Mouse (Mus musculus) retina, adult 2 months (tissue): Measurements from ENCODE around the gene Rbbp8nl.
A peak's percentile ranks its signal among the peaks of the same experiment; 100 is the strongest.

ENCODE experiments used
- DNase-seq: peaks from one replicate; pipeline ENCODE4 v3.0.0-alpha.2; 2012; ENCODE audit warnings: low read depth, low spot score

Gene Rbbp8nl

GRCm38 (mm10) chr2:180257963-180258865 lies 31.5 kb downstream of the Rbbp8nl start:
- DNase-seq = no peak

- peak; percentile 99 for DNase-seq
These were observed 32.6 kb downstream of the Rbbp8nl start, which contains the start of gene Rps21 for GRCm38 (mm10) chr2:180257001-180257521. Rps21 (plus strand) TSS chr2:180257377.

- DNase-seq = no peak
These were observed 33.2 kb downstream of the Rbbp8nl start for GRCm38 (mm10) chr2:180256296-180257000.

GRCm38 (mm10) chr2:180255701-180256100 lies 34.0 kb downstream of the Rbbp8nl start:
- DNase-seq = no peak

- DNase-seq = no peak
These were observed 35.1 kb downstream of the Rbbp8nl start for GRCm38 (mm10) chr2:180254436-180255209.

DNA sequence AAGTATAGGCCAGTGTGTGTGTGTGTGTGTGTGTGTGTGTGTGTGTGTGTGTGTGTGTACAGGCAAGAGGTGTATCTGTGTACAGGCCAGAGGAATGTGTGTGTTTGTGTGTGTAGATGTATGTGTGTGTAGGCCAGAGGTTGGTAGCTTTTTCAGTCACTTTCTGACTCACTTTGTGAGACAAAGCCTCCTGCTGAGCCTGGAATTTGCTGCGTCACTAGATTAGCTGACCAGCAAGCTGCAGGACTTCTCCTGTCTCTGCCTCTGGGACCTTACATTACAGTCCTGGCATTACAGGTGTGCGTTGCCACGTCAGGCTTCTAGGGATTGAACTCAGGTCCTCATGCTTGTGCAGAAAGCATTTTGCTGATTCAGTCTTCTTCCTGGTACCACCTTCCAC lies 37.8 kb downstream of the Rbbp8nl start:
- DNase-seq = no peak

GRCm38 (mm10) chr2:180250930-180251611 lies 38.6 kb downstream of the Rbbp8nl start:
- DNase-seq = peak; percentile 78

DNA sequence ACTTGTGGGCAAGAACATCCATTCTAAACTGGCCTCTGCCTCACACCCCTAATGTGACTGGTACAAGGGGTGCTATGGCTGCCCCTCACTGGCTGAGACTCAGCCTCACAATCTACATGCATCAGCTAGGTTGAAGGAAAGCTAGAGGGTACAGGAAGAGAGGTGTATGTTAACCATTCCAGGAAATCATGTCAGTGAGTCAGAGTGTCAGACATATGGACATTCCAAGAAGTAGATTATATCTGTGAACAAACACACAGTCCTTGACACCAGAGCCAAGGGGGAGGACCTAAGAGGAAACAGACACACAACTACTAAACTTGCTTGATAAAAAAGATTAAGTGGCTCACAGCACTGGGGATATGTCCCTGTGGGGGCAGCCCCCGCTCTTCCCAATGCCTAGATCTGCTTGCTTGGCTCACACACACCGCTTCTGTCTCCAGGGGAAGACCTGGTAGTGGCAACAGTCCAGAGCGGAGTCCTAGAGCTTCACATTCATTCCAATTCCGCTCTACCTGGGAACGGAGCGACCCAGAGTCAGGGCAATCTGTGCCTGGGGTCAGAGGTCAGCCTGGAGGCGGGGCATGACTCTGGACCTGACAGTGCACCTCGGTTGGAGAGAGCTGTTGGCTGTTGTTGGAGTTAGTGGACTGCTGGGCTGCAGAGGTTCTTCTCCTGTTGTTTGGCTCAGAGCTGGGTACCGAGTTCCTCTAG lies 40.6 kb downstream of the Rbbp8nl start:
- DNase-seq = no peak

DNA sequence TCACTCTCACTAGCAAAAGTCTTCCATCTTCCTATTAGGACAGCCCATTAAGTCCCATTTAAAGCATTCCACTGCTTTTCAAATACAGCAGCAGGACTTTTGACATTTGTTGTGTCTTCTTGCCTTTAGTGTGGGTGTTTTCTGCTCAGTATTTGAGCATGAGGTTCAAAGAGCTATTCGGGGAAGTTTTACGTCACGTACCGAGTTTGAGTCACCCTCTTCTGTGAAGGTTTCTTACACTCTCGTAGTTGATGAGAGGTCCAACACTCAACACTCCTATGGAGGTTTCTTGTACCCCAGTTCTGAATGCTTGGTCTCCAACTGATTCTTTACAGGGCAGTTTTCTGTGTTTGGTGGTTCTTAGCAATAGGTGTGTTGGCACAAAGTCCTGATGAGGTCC lies 41.8 kb downstream of the Rbbp8nl start:
- no peak for DNase-seq

- DNase-seq = no peak
These were observed 46.6 kb downstream of the Rbbp8nl start for GRCm38 (mm10) chr2:180243108-180243507.

GRCm38 (mm10) chr2:180238591-180238990 lies 51.1 kb downstream of the Rbbp8nl start:
- no peak for DNase-seq

DNA sequence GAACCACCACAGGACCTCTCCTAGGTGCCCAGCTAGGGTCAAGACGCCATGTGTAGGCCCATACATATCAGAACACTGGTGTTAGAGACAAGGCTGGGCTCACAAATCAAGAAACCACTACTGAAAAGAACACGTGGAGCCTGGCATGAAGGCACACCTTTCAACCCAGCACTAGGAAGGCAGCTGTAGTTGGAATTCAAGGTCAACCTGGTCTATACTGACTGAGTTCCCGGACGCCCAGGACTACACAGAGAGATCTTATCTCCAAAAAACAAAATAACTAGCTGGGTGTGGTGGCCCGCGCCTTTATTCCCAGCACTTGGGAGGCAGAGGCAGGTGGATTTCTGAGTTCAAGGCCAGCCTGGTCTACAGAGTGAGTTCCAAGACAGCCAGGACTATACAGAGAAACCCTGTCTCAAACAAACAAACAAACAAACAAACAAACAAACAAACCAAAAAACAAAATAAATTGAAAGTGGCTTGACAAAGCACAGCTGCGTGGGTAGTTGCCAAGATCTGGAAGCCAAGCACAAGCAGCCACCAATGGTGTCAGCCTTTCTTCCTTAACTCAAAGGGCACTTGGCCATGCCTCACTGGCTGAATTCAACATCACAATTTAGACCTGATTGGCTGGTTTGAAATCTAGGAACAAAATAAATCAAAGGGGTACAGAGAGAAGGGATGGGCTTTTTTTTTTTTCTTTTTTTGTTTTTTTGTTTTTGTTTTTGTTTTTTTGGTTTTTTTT lies 51.9 kb downstream of the Rbbp8nl start:
- no peak for DNase-seq

DNA sequence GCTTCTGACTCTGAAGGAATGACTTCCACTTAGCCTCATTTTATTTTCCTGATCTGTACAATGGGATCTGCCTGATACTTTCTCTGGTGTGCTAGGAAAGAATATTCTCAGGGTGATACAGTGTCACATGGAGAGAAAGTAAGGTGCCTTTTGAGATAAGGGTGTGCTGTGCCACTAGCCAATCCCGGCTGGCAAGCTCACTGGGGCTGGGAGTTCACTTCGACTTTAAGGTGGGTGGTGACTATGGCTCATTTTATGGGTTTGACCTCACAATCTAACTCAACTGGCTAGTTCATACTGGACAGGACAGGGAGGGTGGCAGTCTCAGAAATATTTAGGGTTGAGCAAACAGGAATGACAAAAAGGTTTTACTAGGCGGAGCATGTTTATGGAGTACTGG lies 52.7 kb downstream of the Rbbp8nl start:
- no peak for DNase-seq

GRCm38 (mm10) chr2:180236500-180236899 lies 53.2 kb downstream of the Rbbp8nl start:
- no peak for DNase-seq

- DNase-seq = no peak
These were observed 53.9 kb downstream of the Rbbp8nl start for GRCm38 (mm10) chr2:180235788-180236187.

- no peak for DNase-seq
These were observed 54.7 kb downstream of the Rbbp8nl start for GRCm38 (mm10) chr2:180234980-180235379.

GRCm38 (mm10) chr2:180234353-180234752 lies 55.3 kb downstream of the Rbbp8nl start:
- no peak for DNase-seq

- DNase-seq = no peak
These were observed 56.4 kb downstream of the Rbbp8nl start for GRCm38 (mm10) chr2:180233101-180233904.

DNA sequence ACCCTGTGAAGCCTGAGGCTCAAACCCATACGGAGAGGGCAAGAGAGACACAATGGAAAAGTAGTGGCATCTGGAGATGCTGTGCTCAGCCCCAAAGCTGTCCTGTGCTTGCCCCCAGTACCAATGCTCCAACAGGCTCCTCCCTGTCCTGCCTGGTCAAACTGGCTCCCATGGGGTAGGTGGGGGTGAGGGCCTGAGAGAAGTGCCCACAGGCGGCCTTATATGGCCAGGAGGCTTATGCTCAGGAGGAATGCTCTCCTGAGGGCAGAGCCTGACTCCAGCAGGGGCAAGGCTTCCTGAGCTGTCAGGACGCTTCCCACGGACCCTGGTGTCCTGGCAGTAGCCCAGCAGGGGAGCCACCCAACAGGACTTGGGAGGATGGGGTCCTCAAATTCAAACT lies 59.2 kb downstream of the Rbbp8nl start:
- DNase-seq = no peak
